Mouse (Mus musculus): ENCODE results near the gene Nav2. TPM values are rescaled to one million over a fixed set of nuclear protein-coding genes. Genes with fewer than 3 reads are reported as not detected.

Nav2 gene
- polyA plus RNA-seq, 1 experiment from 2014 or later, result 2.8 TPM

- no peak overlapping the region for H3K4me3 ChIP-seq
- H3K9ac ChIP-seq, result no peak overlapping the region
- H3K36me3 ChIP-seq, result no peaks in the 10 kb centered on the region
- ATAC-seq, result no peak
- no peak overlapping the region for H3K4me2 ChIP-seq
- H3K9me3 ChIP-seq (replicated peaks), result no peaks in the 10 kb centered on the region
- H3K27me3 ChIP-seq (replicated peaks), result no peaks in the 10 kb centered on the region
- WGBS (ENCODE audit: insufficient replicate concordance), result 62% methylated on average over 5 of the region's 5 CpGs
- H3K4me1 ChIP-seq, result peaks cover 11% of the 10 kb centered on the region
- H3K27ac ChIP-seq, result no peak overlapping the region
Observed at GRCm38 (mm10) chr7:49402526-49402925, 494.0 kb downstream of the Nav2 start.

GRCm38 (mm10) chr7:49407688-49408087, 499.2 kb downstream of the Nav2 start:
- WGBS (ENCODE audit: insufficient replicate concordance), result 65% methylated on average over 9 of the region's 9 CpGs

DNA sequence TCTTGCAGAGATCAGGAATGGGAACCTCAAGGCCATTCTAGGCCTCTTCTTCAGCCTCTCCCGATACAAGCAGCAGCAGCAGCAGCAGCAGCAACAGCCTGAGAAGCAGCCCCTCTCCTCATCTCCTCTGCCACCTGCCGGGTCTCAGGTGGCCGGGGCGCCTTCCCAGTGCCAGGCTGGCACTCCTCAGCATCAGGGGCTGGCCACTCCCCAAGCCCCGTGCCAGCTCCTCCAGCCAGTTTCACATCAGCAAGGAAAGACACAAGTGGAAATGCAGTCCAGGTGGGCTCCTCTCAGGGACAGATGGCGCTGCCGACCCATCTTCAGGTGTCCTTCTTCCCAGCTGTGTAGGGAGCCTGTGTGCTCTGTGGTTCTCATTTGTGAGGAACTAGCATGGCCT, 500.1 kb downstream of the Nav2 start:
- Histone ChIP-seq H3K27me3 (replicated peaks) (no peaks in the 10 kb centered on the region), H3K4me3 (no peak overlapping the region), H3K4me1 (no peaks in the 10 kb centered on the region), H3K9ac (no peak overlapping the region), H3K9me3 (replicated peaks) (no peaks in the 10 kb centered on the region), H3K27ac (no peak overlapping the region), H3K36me3 (no peaks in the 10 kb centered on the region), H3K4me2 (no peak overlapping the region)
- 81% methylated on average over 7 of the region's 7 CpGs for WGBS (ENCODE audit: insufficient replicate concordance)
- no peak for ATAC-seq

More at GRCm38 (mm10) chr7:49407688-49408087, 499.2 kb downstream of the Nav2 start:
- Histone ChIP-seq H3K9ac (no peak overlapping the region), H3K9me3 (replicated peaks) (no peaks in the 10 kb centered on the region), H3K36me3 (no peaks in the 10 kb centered on the region), H3K4me2 (no peak overlapping the region), H3K27ac (no peak overlapping the region), H3K4me3 (no peak overlapping the region), H3K4me1 (no peaks in the 10 kb centered on the region), H3K27me3 (replicated peaks) (no peaks in the 10 kb centered on the region)
- no peak for ATAC-seq

DNA sequence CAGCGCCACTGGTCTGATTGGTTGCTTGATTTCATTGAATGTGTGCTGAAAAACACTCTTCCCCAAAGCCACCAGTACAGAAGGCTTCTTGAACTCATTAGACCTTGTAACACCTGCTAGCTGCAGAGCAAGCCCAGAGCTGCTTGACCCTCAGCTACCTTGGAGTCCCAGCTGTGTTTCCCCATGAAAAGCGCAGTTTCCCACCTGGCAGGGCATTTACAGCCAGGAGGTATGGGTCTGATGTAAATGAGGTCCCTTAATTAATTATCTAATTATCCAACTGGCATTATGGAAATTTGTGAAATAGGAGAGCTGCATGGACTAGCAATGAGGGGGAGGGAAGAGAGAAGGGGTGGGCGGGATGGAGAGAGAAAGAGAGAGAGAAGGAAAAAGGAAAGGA, 500.7 kb downstream of the Nav2 start:
- Histone ChIP-seq H3K27me3 (replicated peaks) (no peaks in the 10 kb centered on the region), H3K4me3 (no peak overlapping the region), H3K4me2 (no peak overlapping the region), H3K4me1 (no peaks in the 10 kb centered on the region), H3K36me3 (no peaks in the 10 kb centered on the region), H3K27ac (no peak overlapping the region), H3K9me3 (replicated peaks) (no peaks in the 10 kb centered on the region), H3K9ac (no peak overlapping the region)
- ATAC-seq, result no peak
- WGBS (ENCODE audit: insufficient replicate concordance), result 78% methylated on average over 3 of the region's 3 CpGs

DNA sequence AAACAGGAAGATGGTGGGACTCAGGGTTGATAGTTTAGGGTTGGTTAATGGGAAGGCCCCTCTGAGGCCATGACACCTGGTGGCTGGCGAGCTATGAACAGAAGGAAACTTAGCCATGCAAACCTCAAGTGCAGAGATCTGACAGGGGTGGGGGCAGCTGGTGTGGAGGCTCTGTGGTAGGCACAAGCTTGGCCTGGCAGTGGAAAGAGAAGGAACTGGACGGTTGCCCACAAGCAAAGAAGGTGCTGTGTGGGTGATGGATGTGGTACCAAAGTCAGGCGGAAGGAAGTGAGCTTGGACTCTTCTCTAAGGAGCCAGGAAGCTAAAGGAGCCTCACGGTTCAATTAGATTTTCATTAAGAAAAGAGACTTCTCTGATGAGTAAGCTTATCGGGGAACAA, 501.7 kb downstream of the Nav2 start:
- H3K9ac ChIP-seq, result no peak overlapping the region
- no peak overlapping the region for H3K27ac ChIP-seq
- H3K27me3 ChIP-seq (replicated peaks), result no peaks in the 10 kb centered on the region
- no peak overlapping the region for H3K4me2 ChIP-seq
- H3K9me3 ChIP-seq (replicated peaks), result no peaks in the 10 kb centered on the region
- WGBS (ENCODE audit: insufficient replicate concordance), result 67% methylated on average over 5 of the region's 5 CpGs
- ATAC-seq, result no peak
- no peaks in the 10 kb centered on the region for H3K36me3 ChIP-seq
- no peak overlapping the region for H3K4me3 ChIP-seq
- H3K4me1 ChIP-seq, result no peaks in the 10 kb centered on the region

- 76% methylated on average over 4 of the region's 4 CpGs for WGBS (ENCODE audit: insufficient replicate concordance)
- H3K4me3 ChIP-seq, result no peak overlapping the region
- no peaks in the 10 kb centered on the region for H3K27me3 ChIP-seq (replicated peaks)
- H3K4me1 ChIP-seq, result no peaks in the 10 kb centered on the region
- no peaks in the 10 kb centered on the region for H3K36me3 ChIP-seq
- ATAC-seq, result no peak
- no peak overlapping the region for H3K27ac ChIP-seq
- no peak overlapping the region for H3K4me2 ChIP-seq
- no peaks in the 10 kb centered on the region for H3K9me3 ChIP-seq (replicated peaks)
- no peak overlapping the region for H3K9ac ChIP-seq
Observed at GRCm38 (mm10) chr7:49410892-49411291, 502.4 kb downstream of the Nav2 start.

GRCm38 (mm10) chr7:49411803-49412202, 503.3 kb downstream of the Nav2 start:
- Histone ChIP-seq H3K27ac (no peak overlapping the region), H3K4me3 (no peak overlapping the region), H3K36me3 (no peaks in the 10 kb centered on the region), H3K27me3 (replicated peaks) (no peaks in the 10 kb centered on the region), H3K9ac (no peak overlapping the region), H3K4me2 (no peak overlapping the region), H3K4me1 (no peaks in the 10 kb centered on the region), H3K9me3 (replicated peaks) (no peaks in the 10 kb centered on the region)
- WGBS (ENCODE audit: insufficient replicate concordance), result 67% methylated on average over 9 of the region's 9 CpGs
- ATAC-seq, result no peak

DNA sequence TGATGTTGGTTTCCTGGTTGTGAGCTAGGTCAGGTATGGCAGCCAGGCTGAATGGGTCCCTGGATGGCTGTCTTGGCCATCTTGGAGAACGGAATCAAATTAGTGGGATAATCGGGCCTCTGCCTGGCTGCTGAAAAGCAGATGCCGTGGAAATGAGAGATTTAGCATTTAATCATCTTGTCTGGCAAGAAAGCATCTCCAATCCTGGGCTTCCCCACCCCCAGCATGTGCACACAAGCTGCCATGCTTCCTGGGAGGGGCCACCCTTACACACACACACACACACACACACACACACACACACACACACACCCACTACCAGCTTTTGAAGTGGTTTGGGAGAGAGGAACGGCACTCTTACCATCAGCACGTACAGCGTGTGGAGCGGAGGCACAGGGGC, 506.6 kb downstream of the Nav2 start:
- no peaks in the 10 kb centered on the region for H3K9me3 ChIP-seq (replicated peaks)
- no peak for ATAC-seq
- H3K27me3 ChIP-seq (replicated peaks), result no peaks in the 10 kb centered on the region

DNA sequence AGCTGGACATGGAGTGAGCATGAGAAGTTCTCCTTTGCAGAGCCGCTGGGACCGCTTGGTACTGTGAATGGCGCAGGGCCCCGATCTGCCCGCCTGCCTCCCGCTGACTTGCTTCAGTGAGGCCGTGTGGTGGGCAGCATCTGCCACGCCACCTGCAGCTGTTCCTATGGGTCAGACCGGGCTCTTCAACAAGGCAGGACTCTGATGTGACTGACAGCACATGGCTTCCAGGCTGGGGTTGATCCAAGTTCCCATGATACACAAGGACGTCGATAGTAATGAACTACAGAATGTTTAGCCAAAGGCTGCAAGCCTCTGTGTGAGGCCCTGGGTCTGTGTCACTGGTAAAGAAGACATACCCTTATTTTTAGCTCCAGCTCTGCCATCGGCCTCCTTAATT, 507.2 kb downstream of the Nav2 start:
- H3K4me2 ChIP-seq, result no peak overlapping the region
- no peaks in the 10 kb centered on the region for H3K4me1 ChIP-seq
- H3K9ac ChIP-seq, result no peak overlapping the region
- no peak overlapping the region for H3K4me3 ChIP-seq
- no peaks in the 10 kb centered on the region for H3K9me3 ChIP-seq (replicated peaks)
- no peak overlapping the region for H3K27ac ChIP-seq
- no peaks in the 10 kb centered on the region for H3K36me3 ChIP-seq
- 75% methylated on average over 12 of the region's 12 CpGs for WGBS (ENCODE audit: insufficient replicate concordance)
- H3K27me3 ChIP-seq (replicated peaks), result no peaks in the 10 kb centered on the region
- ATAC-seq, result no peak

More for the DNA sequence above, 506.6 kb downstream of the Nav2 start:
- no peak overlapping the region for H3K4me3 ChIP-seq
- no peak overlapping the region for H3K27ac ChIP-seq
- no peak overlapping the region for H3K4me2 ChIP-seq
- H3K4me1 ChIP-seq, result no peaks in the 10 kb centered on the region
- H3K36me3 ChIP-seq, result no peaks in the 10 kb centered on the region
- WGBS (ENCODE audit: insufficient replicate concordance), result 76% methylated on average over 7 of the region's 7 CpGs
- no peak overlapping the region for H3K9ac ChIP-seq

DNA sequence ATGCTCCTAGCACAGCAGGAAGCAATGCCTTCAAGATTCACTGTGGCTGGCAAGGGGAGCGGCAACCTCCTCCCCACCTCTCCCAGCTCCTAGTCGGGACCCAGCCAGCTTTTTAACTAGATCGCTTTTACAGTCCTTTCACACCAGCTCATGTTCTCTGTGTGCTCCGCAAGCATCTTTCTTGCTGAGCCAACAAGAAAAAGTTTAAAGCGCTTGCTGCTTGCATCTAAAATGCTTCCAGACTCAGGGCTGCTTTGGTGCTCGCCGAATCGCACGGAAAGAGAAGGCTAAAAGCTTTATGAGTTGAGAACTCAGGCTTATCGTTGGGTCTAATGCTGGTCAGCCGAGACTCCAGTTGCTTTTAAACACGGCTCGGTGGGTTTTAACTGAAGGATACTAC, 510.3 kb downstream of the Nav2 start:
- no peak overlapping the region for H3K27ac ChIP-seq
- H3K36me3 ChIP-seq, result no peaks in the 10 kb centered on the region
- H3K27me3 ChIP-seq (replicated peaks), result no peaks in the 10 kb centered on the region
- 60% methylated on average over 13 of the region's 13 CpGs for WGBS (ENCODE audit: insufficient replicate concordance)
- no peak for ATAC-seq
- no peak overlapping the region for H3K4me3 ChIP-seq
- no peaks in the 10 kb centered on the region for H3K9me3 ChIP-seq (replicated peaks)
- no peaks in the 10 kb centered on the region for H3K4me1 ChIP-seq
- no peak overlapping the region for H3K4me2 ChIP-seq
- no peak overlapping the region for H3K9ac ChIP-seq

DNA sequence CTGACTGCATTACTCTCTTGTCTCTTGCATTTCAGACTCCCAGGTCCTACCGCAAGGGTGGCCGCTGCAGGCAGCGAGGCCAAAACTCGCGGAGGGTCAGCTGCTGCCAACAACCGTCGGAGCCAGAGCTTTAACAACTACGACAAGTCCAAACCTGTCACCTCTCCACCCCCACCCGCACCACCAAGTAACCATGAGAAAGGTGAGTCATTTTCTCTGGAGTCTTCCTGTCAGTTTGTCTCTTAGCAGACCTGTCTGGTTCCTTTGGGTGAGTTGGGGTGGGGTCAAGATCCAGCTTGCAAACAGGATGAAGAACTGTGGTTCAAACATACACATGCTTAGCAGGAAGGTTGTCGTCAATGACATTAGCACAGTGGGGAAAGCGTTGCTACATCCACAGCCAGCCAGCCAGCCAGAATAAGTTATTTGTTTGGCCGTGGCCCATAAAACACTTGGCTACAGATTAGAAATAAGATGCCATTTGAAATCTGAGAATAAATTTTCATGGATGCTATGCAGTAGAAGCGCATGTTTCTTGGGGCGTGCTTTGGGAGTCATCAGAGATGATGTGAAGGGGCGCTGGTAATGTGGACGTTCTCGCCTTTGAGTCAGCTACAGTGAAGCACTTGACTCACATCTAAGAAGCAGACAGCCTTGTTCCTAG, 511.8 kb downstream of the Nav2 start:
- H3K9me3 ChIP-seq (replicated peaks), result no peaks in the 10 kb centered on the region
- ATAC-seq, result no peak
- no peak overlapping the region for H3K27ac ChIP-seq
- H3K4me3 ChIP-seq, result no peak overlapping the region
- no peak overlapping the region for H3K4me2 ChIP-seq
- no peak overlapping the region for H3K9ac ChIP-seq
- no peaks in the 10 kb centered on the region for H3K4me1 ChIP-seq
- WGBS (ENCODE audit: insufficient replicate concordance), result 80% methylated on average over 17 of the region's 17 CpGs
- no peaks in the 10 kb centered on the region; the same call in 1 of the 2 replicates for H3K27me3 ChIP-seq (replicated peaks)
- H3K36me3 ChIP-seq, result no peaks in the 10 kb centered on the region

DNA sequence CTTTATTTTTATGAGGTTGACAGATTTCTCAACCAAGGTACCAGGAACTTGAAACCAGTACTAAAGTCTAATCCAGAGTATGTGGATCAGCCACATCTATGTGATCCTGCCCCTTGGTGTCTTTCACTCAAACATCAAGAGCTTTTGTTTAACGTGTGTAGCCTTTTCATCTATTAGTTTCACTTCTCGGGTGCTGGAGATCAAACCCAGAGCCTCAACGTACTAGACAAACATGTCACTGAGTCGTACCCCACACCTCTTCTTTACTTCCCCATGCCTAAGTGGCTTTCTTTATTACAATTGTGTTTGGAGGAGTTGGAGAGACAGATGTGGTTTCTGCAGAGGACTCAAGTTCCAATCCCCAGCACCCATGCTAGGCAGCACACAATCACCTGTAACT, 512.7 kb downstream of the Nav2 start:
- H3K27ac ChIP-seq, result no peak overlapping the region
- H3K4me3 ChIP-seq, result no peak overlapping the region
- 60% methylated on average over 4 of the region's 4 CpGs for WGBS (ENCODE audit: insufficient replicate concordance)
- H3K4me2 ChIP-seq, result no peak overlapping the region
- H3K9ac ChIP-seq, result no peak overlapping the region
- H3K36me3 ChIP-seq, result no peaks in the 10 kb centered on the region
- no peak for ATAC-seq
- H3K4me1 ChIP-seq, result no peaks in the 10 kb centered on the region
- no peaks in the 10 kb centered on the region for H3K9me3 ChIP-seq (replicated peaks)
- no peaks in the 10 kb centered on the region; the same call in 1 of the 2 replicates for H3K27me3 ChIP-seq (replicated peaks)

GRCm38 (mm10) chr7:49423943-49424342, 515.4 kb downstream of the Nav2 start:
- 56% methylated on average over 6 of the region's 6 CpGs for WGBS (ENCODE audit: insufficient replicate concordance)
- Histone ChIP-seq H3K4me1 (no peaks in the 10 kb centered on the region), H3K4me3 (no peak overlapping the region), H3K4me2 (no peak overlapping the region), H3K27ac (no peak overlapping the region), H3K9ac (no peak overlapping the region), H3K9me3 (replicated peaks) (no peaks in the 10 kb centered on the region), H3K27me3 (replicated peaks) (no peaks in the 10 kb centered on the region; the same call in 1 of the 2 replicates), H3K36me3 (no peaks in the 10 kb centered on the region)
- ATAC-seq, result no peak

All from liver, embryonic 12.5 days (tissue).